Mouse (Mus musculus) liver, embryonic 14.5 days (tissue): ENCODE measurements around the gene Eif4e2. TPM values are rescaled to one million over a fixed set of nuclear protein-coding genes. Genes with fewer than 3 reads are reported as not detected.

Source experiments
- ATAC-seq: fragments of 200-750 bp; cut with Nextera tagmentation; 2 replicates; pipeline ENCODE4 v1.8.0; 2017; ENCODE audit warnings: moderate number of reproducible peaks, mild to moderate bottlenecking, moderate library complexity; ENCODE audit not compliant: insufficient read depth
- DNase-seq, 3 experiments: peaks; one replicate each; pipeline ENCODE4 v3.0.0-alpha.2; 2012 to 2013; ENCODE audit warnings: low read depth in 3 of 3, low spot score in 3 of 3
- H3K27ac ChIP-seq: fragments of 300-500 bp; sonication (generic); 2 replicates; pipeline ENCODE4 v1.5.1; 2014; ENCODE audit warnings: moderate library complexity, mild to moderate bottlenecking, control low read depth, inconsistent platforms
- H3K27me3 ChIP-seq: fragments of 300-500 bp; sonication (generic); 2 replicates; pipeline ENCODE4 v1.6.1; 2014; ENCODE audit warnings: mild to moderate bottlenecking, low read length, moderate library complexity; ENCODE audit not compliant: control insufficient read depth, insufficient read depth
- H3K36me3 ChIP-seq: fragments of 300-500 bp; sonication (generic); replicated peaks from 2 replicates; pipeline ENCODE4 v1.6.1; 2014; ENCODE audit warnings: low read depth; ENCODE audit not compliant: control insufficient read depth, insufficient read depth
- H3K4me1 ChIP-seq, 2 experiments: fragments of 200-500 bp in 1 of 2; fragments of 300-500 bp in 1 of 2; sonication (generic) in 1 of 2; replicated peaks; 2 replicates each; pipeline ENCODE4 v1.6.1; 2012 to 2014; ENCODE audit warnings: antibody characterized with exemption in 1 of 2, inconsistent platforms in 1 of 2, low read length in 1 of 2; ENCODE audit not compliant: control insufficient read depth in 2 of 2, insufficient read depth in 2 of 2
- H3K4me2 ChIP-seq: fragments of 300-500 bp; sonication (generic); 2 replicates; pipeline ENCODE4 v1.6.1; 2014; ENCODE audit warnings: low read depth, mild to moderate bottlenecking, control low read depth, moderate library complexity
- H3K4me3 ChIP-seq, 2 experiments: fragments of 200-500 bp in 1 of 2; fragments of 300-500 bp in 1 of 2; sonication (generic) in 1 of 2; 2 replicates each; pipeline ENCODE4 v1.5.1; 2012 to 2014; ENCODE audit warnings: low read depth in 2 of 2, low read length in 2 of 2, mild to moderate bottlenecking in 2 of 2, control low read depth in 1 of 2, inconsistent platforms in 1 of 2, moderate library complexity in 1 of 2; ENCODE audit not compliant: insufficient read depth in 1 of 2
- H3K9ac ChIP-seq: fragments of 300-500 bp; sonication (generic); replicated peaks from 2 replicates; pipeline ENCODE4 v1.6.1; 2014; ENCODE audit warnings: mild to moderate bottlenecking, control low read depth, moderate library complexity
- H3K9me3 ChIP-seq: fragments of 300-500 bp; sonication (generic); 2 replicates; pipeline ENCODE4 v1.6.1; 2016; ENCODE audit warnings: low read length, mixed read lengths; ENCODE audit not compliant: control insufficient read depth
- CTCF ChIP-seq: IDR thresholded peaks from 2 replicates; pipeline ENCODE4 v1.5.1; 2016; ENCODE audit warnings: antibody characterized with exemption, low read depth, control low read depth
- EP300 ChIP-seq: IDR thresholded peaks from 2 replicates; pipeline ENCODE4 v1.6.1; 2016; ENCODE audit warnings: antibody characterized with exemption, low read depth
- WGBS: fragments of 180-500 bp; shearing (Covaris S2); extraction: QIAGEN DNeasy Blood & Tissue Kit; methylation state at CpG from one replicate; pipeline ENCODE4 v1.1.7; 2014; ENCODE audit not compliant: insufficient replicate concordance; 5-methylcytosine and 5-hydroxymethylcytosine counted together
- polyA plus RNA-seq, 2 experiments: library from polyadenylated mRNA; depleted of rRNA in 1 of 2; stranded (reverse) in 1 of 2; unstranded in 1 of 2; fragments of >200 nt; fragmentation: Nextera tagmentation in 1 of 2; extraction: Ambion mirVana in 1 of 2; gene quantifications; 2 replicates each; pipeline versions ENCODE4 v1.2.1 to v1.2.3; 2012 to 2014

Gene Eif4e2
- polyA plus RNA-seq, 2 experiments = 34.8 to 54.9 TPM

- Histone ChIP-seq H3K9ac (no peak overlapping the region), H3K9me3 (no peaks in the 10 kb centered on the region), H3K36me3 (no peaks in the 10 kb centered on the region), H3K4me1 (0 out of 4 replicates have a peak, but pooled peaks cover 0 to 4% of the 10 kb centered on the region in 2 experiments), H3K27me3 (peaks cover 51% of the 10 kb centered on the region), H3K4me3 (no peak overlapping the region), H3K27ac (no peak overlapping the region), H3K4me2 (no peak overlapping the region)
- ATAC-seq (no peak), DNase-seq (no peak)
- TF ChIP-seq EP300 (no peak), CTCF (no peak)
- 20% methylated on average over 8 of the region's 8 CpGs for whole genome bisulfite sequencing
Measured at GRCm38 (mm10) chr1:87266296-87267090, 52.8 kb downstream of the Eif4e2 start.

GRCm38 (mm10) chr1:87270204-87270603 is 56.5 kb downstream of the Eif4e2 start:
- ATAC-seq (no peak), DNase-seq (no peak)
- H3K4me1 ChIP-seq = 0 out of 4 replicates have a peak, but pooled peaks cover 0 to 4% of the 10 kb centered on the region in 2 experiments
- H3K4me3 ChIP-seq = no peak overlapping the region
- WGBS = 27% methylated on average over 3 of the region's 3 CpGs
- no peak overlapping the region for H3K4me2 ChIP-seq
- H3K27me3 ChIP-seq = peaks cover 15% of the 10 kb centered on the region
- no peak overlapping the region for H3K9ac ChIP-seq
- H3K9me3 ChIP-seq = no peaks in the 10 kb centered on the region
- H3K27ac ChIP-seq = no peak overlapping the region
- H3K36me3 ChIP-seq = no peaks in the 10 kb centered on the region
- TF ChIP-seq EP300 (no peak), CTCF (no peak)

GRCm38 (mm10) chr1:87270641-87271467 is 57.1 kb downstream of the Eif4e2 start:
- H3K9ac ChIP-seq = no peak overlapping the region
- WGBS = 29% methylated on average over 20 of the region's 20 CpGs
- ATAC-seq (no peak), DNase-seq (no peak)
- no peak overlapping the region for H3K27ac ChIP-seq
- peaks cover 9% of the 10 kb centered on the region for H3K27me3 ChIP-seq
- H3K4me3 ChIP-seq = no peak overlapping the region
- TF ChIP-seq CTCF (no peak), EP300 (no peak)
- H3K4me2 ChIP-seq = no peak overlapping the region
- H3K4me1 ChIP-seq = no peaks in the 10 kb centered on the region
- no peaks in the 10 kb centered on the region for H3K36me3 ChIP-seq
- no peaks in the 10 kb centered on the region for H3K9me3 ChIP-seq

GRCm38 (mm10) chr1:87271596-87271995 is 57.9 kb downstream of the Eif4e2 start:
- no peak overlapping the region for H3K4me2 ChIP-seq
- no peak overlapping the region for H3K4me3 ChIP-seq
- H3K9ac ChIP-seq = no peak overlapping the region
- no peak for ATAC-seq
- peaks cover 1% of the 10 kb centered on the region for H3K27me3 ChIP-seq
- TF ChIP-seq EP300 (no peak), CTCF (no peak)
- WGBS = 58% methylated on average over 1 of the region's 1 CpGs
- H3K27ac ChIP-seq = no peak overlapping the region
- H3K36me3 ChIP-seq = no peaks in the 10 kb centered on the region
- no peak for DNase-seq
- H3K4me1 ChIP-seq = no peaks in the 10 kb centered on the region
- no peaks in the 10 kb centered on the region for H3K9me3 ChIP-seq

- Histone ChIP-seq H3K4me3 (no peak overlapping the region), H3K4me2 (no peak overlapping the region), H3K36me3 (no peaks in the 10 kb centered on the region), H3K9ac (no peak overlapping the region), H3K4me1 (no peaks in the 10 kb centered on the region), H3K9me3 (no peaks in the 10 kb centered on the region), H3K27me3 (no peaks in the 10 kb centered on the region), H3K27ac (no peak overlapping the region)
- 44% methylated on average over 3 of the region's 3 CpGs for WGBS
- TF ChIP-seq CTCF (no peak), EP300 (no peak)
- ATAC-seq (no peak), DNase-seq (no peak)
Measured at GRCm38 (mm10) chr1:87272462-87272861, 58.7 kb downstream of the Eif4e2 start.
